Mouse (Mus musculus) right cerebral cortex, postnatal 14 days (tissue): ENCODE data around the gene Nme3.

ENCODE experiments used
- DNase-seq: peaks from one replicate; pipeline ENCODE4 v3.0.0; 2022

Gene Nme3

GRCm38 (mm10) chr17:24881738-24882440, 14.4 kb upstream of the Nme3 start:
- no peak for DNase-seq

- no peak for DNase-seq
Measured at GRCm38 (mm10) chr17:24884391-24884790, 11.9 kb upstream of the Nme3 start.

- DNase-seq, result no peak
Measured at GRCm38 (mm10) chr17:24885356-24886133, 10.8 kb upstream of the Nme3 start.

- DNase-seq, result peak; percentile 99
Measured at GRCm38 (mm10) chr17:24886134-24886931, 10.0 kb upstream of the Nme3 start, which contains the start of the genes Nubp2 and Spsb3. Gene Nubp2 (minus strand): TSS chr17:24886349. Gene Spsb3 (plus strand): TSS chr17:24886643.

DNA sequence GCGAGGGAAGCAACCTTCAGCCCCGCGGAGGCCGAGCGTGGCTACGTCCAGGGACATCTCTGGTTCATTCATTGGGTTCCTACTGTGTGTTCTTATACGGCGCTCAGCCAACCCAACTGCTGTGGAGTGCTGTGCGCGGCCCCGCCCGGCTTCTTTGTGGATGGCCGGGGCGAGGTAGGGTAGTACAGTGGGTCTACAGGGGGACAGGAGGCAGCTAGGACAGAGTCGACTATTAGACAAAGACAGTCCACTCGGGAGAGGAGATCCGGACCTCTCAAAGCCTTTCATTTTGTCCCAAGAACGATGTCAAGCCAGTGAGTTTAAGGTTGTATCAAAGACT, 9.4 kb upstream of the Nme3 start:
- no peak for DNase-seq

DNA sequence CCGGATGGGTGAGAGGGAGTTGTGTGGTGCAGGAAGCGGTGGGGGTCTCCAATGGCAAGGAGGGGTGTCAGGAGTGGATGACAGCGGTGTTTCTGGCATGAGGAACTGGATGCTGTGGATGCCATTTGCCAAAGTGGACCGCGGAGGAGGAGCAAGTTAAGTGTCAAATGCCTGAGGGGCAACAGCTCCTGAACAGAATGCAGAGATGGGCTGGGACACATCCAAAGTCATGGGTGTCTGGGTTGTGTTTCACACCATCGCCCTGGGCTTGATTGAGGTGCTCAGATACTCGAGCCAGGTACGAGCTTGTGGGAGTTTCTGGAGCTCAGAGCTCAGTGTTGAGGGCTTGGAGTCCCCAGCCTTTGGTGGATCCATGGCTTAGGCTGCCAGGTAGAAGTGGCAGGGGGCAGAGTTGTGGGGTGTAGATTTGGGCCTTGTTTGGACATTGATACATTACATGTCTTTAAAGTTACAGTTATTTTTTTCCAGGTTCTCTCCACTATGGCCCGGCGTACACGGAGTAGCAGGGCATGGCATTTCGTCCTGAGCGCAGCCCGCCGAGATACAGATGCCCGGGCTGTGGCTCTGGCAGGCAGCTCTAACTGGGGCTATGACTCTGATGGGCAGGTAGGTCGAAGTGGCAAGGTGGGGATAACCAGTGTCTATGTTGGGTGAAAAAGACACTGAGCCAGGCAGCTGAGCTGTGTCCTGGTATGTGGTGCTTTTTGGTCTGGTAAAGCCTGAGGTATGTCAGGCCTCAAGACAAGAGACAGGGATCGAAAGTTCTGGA, 8.8 kb upstream of the Nme3 start:
- no peak for DNase-seq

DNA sequence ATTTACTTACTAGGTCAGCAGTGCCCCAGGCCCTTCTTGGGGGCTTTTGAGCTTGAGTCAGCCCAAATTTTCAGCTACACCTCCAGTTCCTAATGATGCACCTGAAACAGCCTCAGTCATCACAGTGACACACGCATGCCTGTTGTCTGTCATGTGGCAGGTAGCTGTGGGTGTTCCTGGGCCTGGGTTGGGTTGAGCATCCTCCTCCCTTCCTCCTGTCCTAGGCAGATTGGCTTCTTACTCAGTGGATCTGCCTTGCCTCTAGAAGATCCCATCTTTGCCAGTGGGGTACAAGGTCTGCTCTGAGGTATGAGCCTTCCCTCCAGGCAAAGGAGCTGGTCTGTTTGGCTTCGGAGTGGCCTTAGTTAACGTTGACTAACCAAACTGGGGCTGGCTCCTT, 7.4 kb upstream of the Nme3 start:
- no peak for DNase-seq

GRCm38 (mm10) chr17:24890151-24891092, 5.9 kb upstream of the Nme3 start:
- DNase-seq, result no peak

DNA sequence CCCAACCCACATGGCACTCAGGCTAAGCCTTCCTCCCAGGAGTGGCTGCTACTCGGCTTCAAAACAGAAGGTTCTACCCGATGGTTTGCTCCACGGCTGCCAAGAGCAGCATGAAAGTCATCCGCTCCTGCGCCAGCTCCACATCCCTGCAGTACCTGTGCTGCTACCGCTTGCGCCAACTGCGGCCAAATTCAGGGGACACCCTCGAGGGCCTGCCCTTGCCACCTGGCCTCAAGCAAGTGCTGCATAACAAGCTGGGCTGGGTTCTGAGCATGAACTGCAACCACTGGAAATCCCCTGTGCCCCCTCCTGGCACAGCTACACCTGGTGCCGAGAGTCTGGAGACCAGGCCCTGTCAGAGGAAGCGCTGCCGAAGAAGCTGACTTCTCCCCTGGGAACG, 5.0 kb upstream of the Nme3 start:
- no peak for DNase-seq

GRCm38 (mm10) chr17:24892785-24893184, 3.5 kb upstream of the Nme3 start:
- no peak for DNase-seq

- no peak for DNase-seq
Measured at GRCm38 (mm10) chr17:24893276-24893675, 3.0 kb upstream of the Nme3 start.

DNA sequence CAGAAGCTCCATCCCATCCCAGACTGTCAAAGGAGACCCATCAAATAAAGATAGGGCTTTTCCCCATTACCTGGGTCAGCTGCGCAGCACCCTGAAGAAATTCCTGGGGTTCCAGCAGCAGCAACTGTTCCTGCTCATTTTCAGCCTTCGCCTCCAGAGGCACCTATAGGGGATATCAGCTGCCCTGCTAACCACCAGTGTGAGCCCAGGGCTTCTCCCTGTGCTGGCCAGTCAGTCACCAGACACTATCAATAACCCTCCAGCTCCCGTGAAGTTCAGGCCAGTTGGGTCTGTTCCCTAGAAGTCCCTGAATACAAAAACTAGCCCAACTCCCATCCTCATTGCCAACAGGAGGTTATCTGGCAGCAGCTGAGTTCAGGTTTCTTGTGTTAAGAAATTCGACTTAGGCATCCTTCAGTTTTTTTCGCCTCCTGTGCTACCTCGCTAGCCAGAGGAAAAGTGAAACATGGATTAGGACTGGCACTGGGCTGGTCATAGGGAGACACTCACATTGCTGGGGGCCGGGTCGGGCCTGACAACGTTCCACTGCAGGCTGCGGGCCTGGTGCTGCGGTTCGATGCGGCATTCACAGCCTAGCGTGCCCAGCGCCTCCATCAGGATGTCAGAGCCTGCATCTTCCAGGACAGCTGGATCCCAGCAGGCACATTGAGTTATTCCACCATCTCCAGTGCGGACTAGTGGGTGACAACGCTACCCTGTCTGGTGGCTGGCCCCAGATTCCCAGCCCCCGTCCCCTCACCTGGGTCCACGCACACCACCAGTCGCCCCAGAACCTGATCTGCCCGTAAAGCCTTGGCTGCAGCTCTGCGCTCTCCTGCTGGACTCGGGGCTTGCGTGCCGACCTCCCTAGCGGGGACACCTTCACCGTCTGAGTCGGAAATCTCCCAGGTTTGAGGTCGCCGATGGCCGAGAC, 2.0 kb upstream of the Nme3 start:
- no peak for DNase-seq

DNA sequence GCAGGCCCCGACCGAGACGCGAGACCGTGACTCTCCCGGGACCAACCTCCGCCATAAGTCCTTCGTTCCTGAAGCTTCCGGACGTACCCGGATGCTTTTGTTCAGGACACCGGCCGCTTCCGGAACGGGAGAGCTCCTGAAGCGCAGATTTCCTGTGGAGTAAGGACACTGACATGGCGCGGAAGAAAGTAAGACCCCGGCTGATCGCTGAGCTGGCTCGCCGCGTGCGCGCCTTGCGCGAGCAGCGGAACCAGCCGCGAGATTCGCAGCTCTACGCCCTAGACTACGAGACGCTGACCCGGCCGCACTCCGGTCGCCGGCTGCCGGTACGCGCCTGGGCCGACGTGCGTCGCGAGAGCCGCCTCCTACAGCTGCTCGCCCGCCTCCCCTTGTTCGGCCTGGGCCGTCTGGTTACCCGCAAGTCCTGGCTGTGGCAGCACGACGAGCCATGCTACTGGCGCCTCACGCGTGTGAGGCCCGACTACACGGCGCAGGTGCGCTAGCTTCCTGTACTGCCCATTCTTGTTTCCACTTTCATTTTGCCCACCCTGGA, 1.2 kb upstream of the Nme3 start, which contains the start of the genes Eme2 and Mrps34:
TSS of gene Eme2 (minus strand) at position 93 of the 553 bp plus-strand sequence.
TSS of gene Mrps34 (plus strand) at position 122 of the 553 bp plus-strand sequence.
- DNase-seq, result peak; percentile 82

DNA sequence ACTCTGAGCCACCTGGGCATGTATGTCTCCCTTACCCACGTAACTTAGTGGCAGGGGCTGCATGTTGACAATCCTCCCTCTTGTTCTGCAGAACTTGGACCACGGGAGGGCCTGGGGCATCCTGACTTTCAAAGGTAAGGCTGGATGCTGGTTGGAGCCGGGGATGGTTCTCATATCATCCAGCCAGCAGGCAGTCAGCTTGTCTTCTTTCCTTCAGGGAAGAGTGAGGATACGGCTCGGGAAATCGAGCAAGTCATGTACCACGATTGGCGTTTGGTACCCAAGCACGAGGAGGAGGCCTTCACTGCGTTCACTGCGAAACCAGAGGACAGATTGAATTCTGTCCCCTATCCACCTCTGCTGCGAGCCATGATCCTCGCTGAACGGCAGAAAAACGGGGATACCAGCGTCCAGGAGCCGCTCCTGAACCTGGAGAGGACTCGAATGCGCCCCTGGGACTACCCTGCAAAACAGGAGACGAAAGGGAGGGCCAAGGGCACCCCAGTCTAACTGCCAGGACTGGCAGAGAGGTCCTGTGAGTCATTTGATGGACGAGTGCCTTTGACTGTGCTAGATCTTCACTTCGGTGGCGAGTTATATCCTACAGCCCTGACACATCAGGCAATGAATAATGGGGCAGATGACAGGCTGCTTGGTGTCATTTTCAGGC, 594 bp upstream of the Nme3 start:
- DNase-seq, result no peak

DNA sequence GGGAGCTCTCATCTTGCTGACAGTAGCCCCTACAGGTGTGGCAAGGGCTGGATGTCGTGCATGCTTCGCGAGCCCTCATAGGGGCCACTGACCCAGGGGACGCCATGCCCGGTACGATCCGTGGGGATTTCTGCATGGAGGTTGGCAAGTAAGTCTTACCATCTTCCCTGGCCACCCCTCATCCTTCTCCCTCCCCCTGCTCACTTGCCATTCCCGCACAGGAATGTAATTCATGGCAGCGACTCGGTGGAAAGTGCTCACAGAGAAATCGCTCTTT, 631 bp downstream of the Nme3 start:
- no peak for DNase-seq

- DNase-seq, result no peak
Measured at GRCm38 (mm10) chr17:24897600-24897999, 1.3 kb downstream of the Nme3 start.

GRCm38 (mm10) chr17:24898041-24898854, 1.9 kb downstream of the Nme3 start:
- no peak for DNase-seq

DNA sequence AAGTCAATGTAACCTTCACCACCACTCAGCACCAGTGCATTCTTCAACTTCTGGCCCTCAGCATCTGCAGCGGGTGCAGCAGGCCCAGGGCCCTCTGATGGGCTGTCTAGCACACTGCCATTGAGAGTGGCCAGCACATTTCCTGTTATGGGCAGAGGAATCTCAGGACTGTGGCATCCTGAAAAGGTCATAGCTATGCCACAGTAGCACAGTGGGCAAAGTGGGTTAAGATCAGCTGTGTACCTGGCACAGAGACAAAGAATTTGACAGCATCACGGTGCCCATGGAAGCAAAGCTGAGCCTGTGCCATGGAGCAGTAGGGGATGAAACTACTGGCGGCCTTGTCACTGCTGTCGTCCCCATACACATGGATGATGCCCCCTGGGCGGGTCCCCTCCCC, 2.9 kb downstream of the Nme3 start:
- no peak for DNase-seq

- no peak for DNase-seq
Measured at GRCm38 (mm10) chr17:24900014-24900413, 3.7 kb downstream of the Nme3 start.
